Mouse (Mus musculus): ENCODE measurements around the gene Wdr74.
A peak's percentile ranks its signal among the peaks of the same experiment; 100 is the strongest.

The Wdr74 gene

GRCm38 (mm10) chr19:8735389-8736159, at the start of gene Wdr74:
Gene Wdr74 (plus strand): TSS chr19:8735827.
- peak; percentile 87 to 88 for DNase-seq (ENCODE audit: low spot score in 2 of 2)

GRCm38 (mm10) chr19:8691871-8692539, 43.6 kb upstream of the Wdr74 start:
- no peak for DNase-seq (ENCODE audit: low spot score in 2 of 2)

DNA sequence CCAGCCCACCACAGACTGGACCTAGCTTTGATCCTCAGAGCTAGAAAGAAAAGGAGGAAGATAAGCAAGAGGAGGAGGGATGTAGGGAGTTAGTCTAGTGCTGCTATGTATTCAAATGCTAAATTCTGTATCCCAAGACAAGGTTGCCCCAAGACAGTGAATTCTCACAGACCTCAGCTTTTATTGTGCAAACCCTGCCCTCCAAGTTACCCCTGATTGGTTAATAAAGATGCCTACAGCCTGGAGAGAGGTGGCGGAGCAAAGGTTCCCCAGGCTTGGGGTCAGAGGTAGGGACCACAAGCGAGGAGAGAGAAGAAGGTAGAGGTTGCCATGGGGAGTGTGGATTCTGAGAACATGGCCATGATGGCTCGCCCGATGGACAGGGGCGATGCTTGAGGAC, 42.9 kb upstream of the Wdr74 start:
- DNase-seq (ENCODE audit: low spot score in 2 of 2): no peak

- DNase-seq (ENCODE audit: low spot score in 2 of 2): peak; percentile 59 to 68
Measured at GRCm38 (mm10) chr19:8695330-8695729, 40.3 kb upstream of the Wdr74 start.

DNA sequence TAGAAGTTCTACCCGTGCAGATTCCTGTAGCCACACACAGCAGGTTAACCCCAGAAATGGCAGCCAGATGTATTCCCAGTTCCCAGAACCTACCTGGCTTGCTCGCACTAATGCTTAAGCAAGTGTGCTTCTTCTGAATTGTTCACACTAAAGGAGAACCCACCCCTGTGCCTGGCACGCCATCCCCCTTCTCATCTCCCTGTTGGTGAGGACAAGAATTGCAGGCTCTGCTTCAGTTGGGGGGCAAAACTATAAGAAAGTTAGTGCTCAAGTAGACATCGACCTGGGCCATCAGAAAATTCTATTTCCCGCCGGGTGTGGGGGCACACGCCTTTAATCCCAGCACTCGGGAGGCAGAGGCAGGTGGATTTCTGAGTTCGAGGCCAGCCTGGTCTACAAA, 36.0 kb upstream of the Wdr74 start:
- no peak for DNase-seq (ENCODE audit: low spot score in 2 of 2)

DNA sequence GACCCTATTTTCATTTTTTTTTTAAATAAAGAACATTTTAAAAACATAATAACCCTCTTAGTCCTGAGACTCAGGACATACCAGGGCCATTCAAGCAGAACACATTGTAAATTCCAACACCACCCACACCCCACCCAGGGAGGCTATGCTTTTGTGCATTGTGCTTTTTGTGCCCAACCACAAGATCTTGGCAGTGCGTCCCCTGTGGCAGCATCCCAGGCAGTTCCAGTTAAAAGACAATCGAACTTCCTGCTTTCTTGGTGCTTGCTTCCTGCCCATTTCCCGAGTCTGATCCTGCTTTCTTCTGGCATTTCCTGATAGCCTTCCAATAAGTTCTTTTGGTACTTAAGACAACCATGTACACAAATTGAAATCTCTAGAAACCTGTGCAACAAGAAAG, 33.2 kb upstream of the Wdr74 start:
- DNase-seq (ENCODE audit: low spot score in 2 of 2): no peak

- DNase-seq (ENCODE audit: low spot score in 2 of 2): no peak
Measured at GRCm38 (mm10) chr19:8703571-8703970, 32.1 kb upstream of the Wdr74 start.

GRCm38 (mm10) chr19:8705026-8705708, 30.5 kb upstream of the Wdr74 start:
- no peak for DNase-seq (ENCODE audit: low spot score in 2 of 2)

DNA sequence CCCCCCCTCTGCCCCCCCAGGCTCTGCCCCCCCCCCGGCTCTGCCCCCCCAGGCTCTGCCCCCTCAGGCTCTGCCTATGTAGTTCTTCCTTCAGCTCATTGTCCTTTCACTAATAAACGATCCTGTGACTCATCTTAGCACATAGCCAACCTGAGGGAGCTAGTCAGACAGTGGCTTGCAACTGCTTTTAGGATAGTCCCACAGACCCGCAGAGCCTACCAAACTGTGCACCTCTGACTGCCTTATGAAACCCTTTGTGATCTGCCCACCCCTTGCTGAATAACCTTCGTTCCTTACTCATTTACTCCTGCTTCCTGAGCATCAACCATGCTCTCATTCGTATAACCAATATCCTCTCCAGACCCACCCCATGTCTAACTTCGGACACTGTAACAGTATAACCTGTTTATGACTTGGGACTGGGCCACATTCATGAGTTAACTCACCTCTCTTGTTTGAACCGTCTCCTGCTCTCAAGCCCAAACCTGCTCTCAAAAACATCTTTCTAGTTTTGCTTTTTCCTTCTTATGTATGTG, 29.4 kb upstream of the Wdr74 start:
- no peak for DNase-seq (ENCODE audit: low spot score in 2 of 2)

DNA sequence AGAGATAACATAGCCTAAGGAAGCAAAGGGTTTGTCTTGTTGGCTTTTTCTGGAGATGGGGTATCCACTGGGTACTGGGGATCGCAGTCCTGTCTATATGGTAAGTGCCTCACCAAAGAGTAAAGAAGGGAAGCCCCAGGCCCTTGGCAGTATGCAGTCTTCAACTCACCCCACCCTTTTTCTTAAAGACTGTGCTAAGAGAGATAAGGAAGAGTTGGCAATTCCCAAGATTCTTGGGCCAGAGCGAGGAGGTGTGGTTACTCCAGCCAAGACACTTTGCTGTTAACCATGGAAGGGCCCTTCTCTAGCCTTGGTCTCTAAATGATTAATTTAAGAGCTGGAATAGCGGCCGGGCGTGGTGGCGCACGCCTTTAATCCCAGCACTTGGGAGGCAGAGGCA, 28.7 kb upstream of the Wdr74 start:
- DNase-seq (ENCODE audit: low spot score in 2 of 2): no peak

DNA sequence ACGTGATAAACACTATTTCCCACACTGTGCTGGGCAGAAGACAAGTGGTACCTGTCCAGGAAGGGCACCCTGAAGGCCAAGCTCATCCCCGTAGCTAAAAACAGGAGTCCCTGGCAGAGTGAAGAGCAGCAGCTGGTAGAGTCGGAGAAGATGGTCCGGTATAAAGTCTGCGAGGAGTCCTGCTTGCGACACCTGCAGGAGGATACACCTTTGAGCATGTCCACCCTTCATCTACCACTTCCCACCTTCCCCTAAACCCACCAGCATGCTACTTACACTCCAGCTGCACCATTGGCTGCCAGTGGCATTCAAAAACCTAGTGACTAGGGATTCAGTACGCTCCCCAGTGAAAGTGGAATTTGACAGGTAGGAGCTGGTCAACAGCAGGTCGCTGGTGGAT, 26.7 kb upstream of the Wdr74 start:
- DNase-seq (ENCODE audit: low spot score in 2 of 2): no peak

DNA sequence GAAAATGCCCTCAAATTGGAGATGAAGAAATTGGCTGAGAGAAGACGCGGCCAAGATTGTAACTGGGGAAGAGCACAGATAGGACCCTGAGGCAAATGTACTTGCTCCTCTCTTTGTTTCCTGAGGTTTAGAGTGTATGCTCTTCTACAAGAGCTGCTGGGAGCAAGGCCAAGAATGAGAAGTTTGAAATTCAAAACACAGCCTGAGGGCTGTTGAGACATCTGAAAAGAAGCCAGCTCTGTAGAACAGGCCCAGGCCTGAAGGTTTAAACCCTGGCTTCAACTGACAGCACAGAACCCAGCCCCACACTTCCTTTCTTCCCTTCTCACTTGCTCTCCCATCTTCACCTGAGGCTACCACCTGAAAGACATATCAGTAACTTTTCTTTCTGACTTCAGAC, 25.6 kb upstream of the Wdr74 start:
- no peak for DNase-seq (ENCODE audit: low spot score in 2 of 2)

- DNase-seq (ENCODE audit: low spot score in 2 of 2): no peak
Measured at GRCm38 (mm10) chr19:8711506-8711905, 24.1 kb upstream of the Wdr74 start.

DNA sequence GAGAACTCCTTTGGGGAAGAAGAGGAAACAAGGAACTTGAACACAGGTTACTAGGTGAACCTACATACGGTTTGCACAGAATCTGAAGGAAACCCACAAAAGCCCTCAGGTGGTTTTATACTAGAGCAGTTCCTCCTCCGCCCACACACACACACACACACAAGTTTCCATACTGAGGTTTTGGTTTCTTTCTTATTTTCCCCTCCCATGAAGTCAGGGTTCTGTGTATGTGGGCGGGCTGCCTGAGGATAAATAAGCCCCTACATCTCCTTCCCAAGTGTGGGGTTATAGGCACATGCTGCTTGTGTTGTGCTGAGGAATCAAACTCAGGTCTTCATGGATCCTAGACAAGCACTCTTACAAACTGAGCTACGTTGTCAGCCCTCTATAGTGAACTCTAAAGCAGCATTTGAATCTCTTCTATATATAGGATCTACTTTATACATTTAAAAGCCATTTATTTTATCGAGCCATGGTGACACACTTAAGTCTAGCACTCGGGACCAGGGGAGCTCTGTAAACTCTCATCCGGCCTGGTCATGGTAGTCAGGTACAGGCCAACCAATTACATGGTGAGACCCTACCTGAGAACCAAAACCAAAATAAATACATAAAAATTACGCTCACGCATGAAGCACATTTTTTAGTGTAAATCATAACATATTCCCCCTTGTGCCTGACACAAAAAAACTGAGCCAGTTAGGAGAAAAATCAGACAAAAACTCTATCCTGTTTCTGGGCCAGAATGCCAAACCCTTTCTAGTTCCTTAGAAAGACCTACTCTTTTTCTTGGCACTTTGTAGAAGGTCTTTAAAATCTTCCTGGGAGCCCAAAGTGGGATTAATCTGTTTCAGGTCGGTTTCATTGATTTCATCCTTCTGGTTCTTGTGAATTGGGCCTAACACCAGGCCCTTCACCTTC, 23.4 kb upstream of the Wdr74 start:
- DNase-seq (ENCODE audit: low spot score in 2 of 2): peak; percentile 76 to 83

- DNase-seq (ENCODE audit: low spot score in 2 of 2): peak; percentile 45 to 73
Measured at GRCm38 (mm10) chr19:8712870-8713305, 22.7 kb upstream of the Wdr74 start.

GRCm38 (mm10) chr19:8713306-8713996, 22.2 kb upstream of the Wdr74 start:
- DNase-seq (ENCODE audit: low spot score in 2 of 2): peak; percentile 95 to 96

DNA sequence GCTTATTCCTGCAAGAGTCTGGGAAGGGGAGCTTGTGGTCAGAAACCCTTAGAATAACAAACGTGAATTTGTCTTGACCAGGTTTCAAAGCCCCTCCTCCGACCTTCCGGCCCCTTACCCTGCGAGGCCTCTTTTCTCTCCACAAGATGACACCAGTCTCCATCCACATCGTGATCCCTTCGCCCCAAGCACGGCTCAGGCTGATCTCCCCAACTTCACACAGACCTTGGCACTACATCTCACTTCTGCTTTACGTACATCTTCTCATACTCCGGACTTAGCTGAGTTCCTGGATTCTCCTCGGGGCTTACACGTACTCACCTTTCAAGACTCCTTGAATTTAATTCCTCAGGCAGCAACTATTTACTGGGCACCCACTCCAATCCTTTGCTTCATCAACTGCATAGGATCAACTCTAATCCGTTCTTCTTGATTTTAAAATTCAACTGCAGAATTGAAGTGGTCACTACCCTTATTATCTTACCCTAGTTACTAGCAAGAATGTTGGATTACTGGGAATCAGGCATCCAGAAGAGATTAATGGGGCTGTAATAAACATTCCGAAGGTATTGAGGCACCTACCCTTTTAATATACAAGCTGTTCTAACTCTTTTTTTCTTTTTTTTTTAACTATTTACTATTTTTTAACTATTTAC, 21.5 kb upstream of the Wdr74 start:
- no peak for DNase-seq (ENCODE audit: low spot score in 2 of 2)

DNA sequence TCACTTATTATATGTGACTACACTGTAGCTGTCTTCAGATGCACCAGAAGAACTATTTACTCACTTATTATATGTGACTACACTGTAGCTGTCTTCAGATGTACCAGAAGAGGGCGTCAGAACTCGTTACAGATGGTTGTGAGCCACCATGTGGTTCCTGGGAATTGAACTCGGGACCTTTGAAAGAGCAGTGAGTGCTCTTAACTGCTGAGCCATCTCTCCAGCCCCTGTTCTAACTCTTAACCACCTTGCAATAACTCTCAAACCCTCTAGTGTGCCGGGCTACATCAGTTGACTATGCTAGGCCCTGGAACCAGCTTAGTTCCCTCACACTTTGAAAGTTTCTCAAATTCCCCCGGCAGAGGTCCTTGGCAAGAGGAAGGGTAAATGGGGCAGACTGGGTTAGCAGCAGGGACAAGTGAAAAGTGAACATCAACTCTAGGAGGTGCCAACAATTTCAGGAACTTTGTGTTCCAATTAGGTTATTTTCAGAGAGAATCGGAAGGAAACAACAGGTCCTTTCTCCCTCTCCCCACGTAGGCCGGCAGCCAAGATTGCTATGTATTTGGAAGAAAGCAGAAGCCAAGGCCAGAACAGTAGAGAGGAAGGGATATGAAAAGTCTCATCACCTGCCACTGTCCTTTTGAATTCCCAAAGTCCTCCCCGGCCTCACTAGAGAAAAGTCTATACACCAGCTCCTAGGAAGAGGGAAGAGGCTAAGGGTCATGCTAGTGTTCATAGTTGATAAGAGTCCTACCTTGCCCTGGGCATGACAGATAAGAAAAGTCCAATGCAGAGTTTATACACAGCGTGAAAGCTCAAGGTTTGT, 20.8 kb upstream of the Wdr74 start:
- peak; percentile 47 to 74 for DNase-seq (ENCODE audit: low spot score in 2 of 2)

Data from spleen, postnatal 36 days (tissue).